Mouse (Mus musculus) Patski (cell line): ENCODE results near the gene Dnaaf3. TPM values are rescaled to one million over a fixed set of nuclear protein-coding genes. Genes with fewer than 3 reads are reported as not detected.
A peak's percentile ranks its signal among the peaks of the same experiment; 100 is the strongest.
"Not testable (repeated sequence)": the region's sequence is repeated elsewhere in the genome, so short reads cannot be mapped to it uniquely, and the experiment has no call there.

Source experiments
- ATAC-seq: fragments of 100-300 bp; one replicate; pipeline ENCODE4 v1.8.0; 2021
- CTCF ChIA-PET: fragments of 350-600 bp; sonication (Branson Sonifier 250); formaldehyde crosslinking; loops from one replicate; lab custom pipeline; 2022; ENCODE audit warnings: inconsistent platforms; lab: Charles Lee
- POLR2A ChIA-PET: fragments of 350-600 bp; sonication (Branson Sonifier 250); formaldehyde crosslinking; loops from one replicate; lab custom pipeline; 2022; ENCODE audit warnings: antibody characterized with exemption, inconsistent platforms; lab: Charles Lee
- DNase-seq: peaks from one replicate; pipeline ENCODE4 v3.0.0-alpha.2; 2011; ENCODE audit warnings: low read depth, low spot score
- H3K27me3 ChIP-seq: fragments of 371-371 bp; one replicate; pipeline ENCODE4 v1.5.1; 2021
- CTCF ChIP-seq: fragments of 100-300 bp; IDR thresholded peaks from one replicate; pipeline ENCODE4 v1.5.1; 2021
- in situ Hi-C: fragments of 300-500 bp; cut with MboI; formaldehyde crosslinking; loops from 3 replicates; pipeline ENCODE4 v1.11.1; 2018; ENCODE audit warnings: low pct_unique_long_range_greater_than_20kb, mixed read lengths
- polyA plus RNA-seq: library from polyadenylated mRNA; unstranded; gene quantifications from one replicate; pipeline ENCODE4 v1.2.3, GENCODE M21; 2021

The Dnaaf3 gene
- polyA plus RNA-seq, 1 experiment from 2014 or later: 1.9 TPM

- ATAC-seq (no peak), DNase-seq (no peak)
- TF ChIP-seq CTCF: no peak
- H3K27me3 ChIP-seq: peaks cover 26% of the 10 kb centered on the region
- ChIA-PET POLR2A (no interaction called here), CTCF (no interaction called here)
- in situ Hi-C loops: no loop called here
These were observed 9.1 kb upstream of the Dnaaf3 start for GRCm38 (mm10) chr7:4541344-4541743.

- ATAC-seq (no peak), DNase-seq (no peak)
- in situ Hi-C loops: no loop called here
- peaks cover 28% of the 10 kb centered on the region for H3K27me3 ChIP-seq
- ChIA-PET CTCF (no interaction called here), POLR2A (no interaction called here)
- no peak for TF ChIP-seq CTCF
These were observed 6.8 kb upstream of the Dnaaf3 start for GRCm38 (mm10) chr7:4539019-4539418.

DNA sequence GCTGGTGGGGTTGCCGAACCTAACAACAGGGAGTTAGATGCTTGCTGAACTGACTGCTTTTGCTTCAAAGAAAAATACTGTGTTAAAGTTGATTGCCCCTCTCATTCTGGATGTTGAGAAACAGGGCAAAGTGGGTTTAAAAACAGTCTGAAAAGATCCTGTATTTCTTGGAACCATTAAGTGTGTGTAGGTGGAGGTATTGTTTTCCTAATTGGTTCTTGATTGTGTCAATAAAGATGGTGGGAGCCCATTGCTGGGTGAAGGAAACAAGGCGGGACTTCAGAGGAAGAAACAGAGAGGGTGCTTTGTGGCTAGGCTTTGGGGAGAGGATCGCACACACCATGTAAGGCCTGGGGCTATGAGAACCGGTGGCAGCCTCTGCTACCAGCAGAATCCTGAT is 4.9 kb upstream of the Dnaaf3 start:
- ATAC-seq (no peak), DNase-seq (no peak)
- peaks cover 17% of the 10 kb centered on the region for H3K27me3 ChIP-seq
- TF ChIP-seq CTCF: no peak
- ChIA-PET CTCF (no interaction called here), POLR2A (no interaction called here)
- in situ Hi-C loops: no loop called here

DNA sequence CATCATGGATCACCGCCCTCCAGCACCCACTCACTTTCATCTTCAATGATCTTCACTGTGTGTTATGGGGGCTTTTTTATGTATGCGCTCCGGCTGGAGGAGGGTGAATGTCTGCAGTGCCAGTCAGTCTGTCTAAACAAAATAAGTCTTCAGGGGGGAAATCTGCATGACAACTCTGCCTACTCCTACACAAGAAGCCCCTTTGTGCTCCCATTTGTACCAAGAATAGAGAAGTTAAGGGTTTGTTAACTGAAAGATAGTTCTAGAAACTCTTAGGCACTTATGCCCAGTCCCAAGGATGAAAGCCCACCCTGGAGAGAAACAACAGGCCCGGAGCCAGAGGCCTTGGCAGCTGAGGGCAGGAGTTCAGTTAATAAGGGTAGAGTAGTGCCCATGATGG is 4.1 kb upstream of the Dnaaf3 start:
- POLR2A ChIA-PET: no interaction called here
- TF ChIP-seq CTCF: no peak
- H3K27me3 ChIP-seq: peaks cover 17% of the 10 kb centered on the region
- no peak for ATAC-seq
- no peak for DNase-seq
- in situ Hi-C loops: no loop called here
- CTCF ChIA-PET: no interaction called here

GRCm38 (mm10) chr7:4530166-4530565 is 2.1 kb downstream of the Dnaaf3 start:
- DNase-seq, POLR2A ChIA-PET, ATAC-seq, H3K27me3 ChIP-seq, in situ Hi-C loops: not testable (repeated sequence)
- CTCF ChIA-PET: interaction anchor here (0.7 kb wide), 1 partner anchor 14 kb away, joined by 3 read pairs; no protein-coding TSS in a partner anchor

DNA sequence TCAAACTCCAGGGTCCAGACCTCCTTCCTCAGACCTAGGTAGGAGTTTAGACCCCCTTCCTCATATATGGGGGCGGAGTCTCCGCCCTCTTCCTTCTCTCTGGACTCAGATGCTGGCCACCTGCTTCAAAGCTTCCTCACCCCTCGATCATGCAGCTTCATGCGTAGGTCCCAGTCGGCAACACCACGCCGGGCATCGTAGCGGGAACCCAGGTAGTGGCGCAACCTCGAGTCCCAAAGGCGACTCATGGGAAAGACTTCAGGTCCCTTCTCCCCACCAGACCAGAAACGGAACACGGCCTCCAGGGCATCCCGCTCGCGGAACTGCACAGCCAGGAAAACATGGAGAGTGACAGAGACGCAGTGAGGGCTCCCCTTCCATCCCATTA is 5.0 kb downstream of the Dnaaf3 start:
- ATAC-seq: no peak
- in situ Hi-C loops: no loop called here
- no peak for DNase-seq
- ChIA-PET POLR2A (no interaction called here), CTCF (no interaction called here)
- H3K27me3 ChIP-seq: no peaks in the 10 kb centered on the region
- no peak for TF ChIP-seq CTCF

GRCm38 (mm10) chr7:4526341-4527301 is 5.6 kb downstream of the Dnaaf3 start:
- POLR2A ChIA-PET: no interaction called here
- in situ Hi-C loops: no loop called here
- H3K27me3 ChIP-seq: no peaks in the 10 kb centered on the region
- ATAC-seq (no peak), DNase-seq (no peak)
- CTCF ChIA-PET: interaction anchor here (0.8 kb wide), 1 partner anchor 13 kb away, joined by 3 read pairs; no protein-coding TSS in a partner anchor
- no peak for TF ChIP-seq CTCF

DNA sequence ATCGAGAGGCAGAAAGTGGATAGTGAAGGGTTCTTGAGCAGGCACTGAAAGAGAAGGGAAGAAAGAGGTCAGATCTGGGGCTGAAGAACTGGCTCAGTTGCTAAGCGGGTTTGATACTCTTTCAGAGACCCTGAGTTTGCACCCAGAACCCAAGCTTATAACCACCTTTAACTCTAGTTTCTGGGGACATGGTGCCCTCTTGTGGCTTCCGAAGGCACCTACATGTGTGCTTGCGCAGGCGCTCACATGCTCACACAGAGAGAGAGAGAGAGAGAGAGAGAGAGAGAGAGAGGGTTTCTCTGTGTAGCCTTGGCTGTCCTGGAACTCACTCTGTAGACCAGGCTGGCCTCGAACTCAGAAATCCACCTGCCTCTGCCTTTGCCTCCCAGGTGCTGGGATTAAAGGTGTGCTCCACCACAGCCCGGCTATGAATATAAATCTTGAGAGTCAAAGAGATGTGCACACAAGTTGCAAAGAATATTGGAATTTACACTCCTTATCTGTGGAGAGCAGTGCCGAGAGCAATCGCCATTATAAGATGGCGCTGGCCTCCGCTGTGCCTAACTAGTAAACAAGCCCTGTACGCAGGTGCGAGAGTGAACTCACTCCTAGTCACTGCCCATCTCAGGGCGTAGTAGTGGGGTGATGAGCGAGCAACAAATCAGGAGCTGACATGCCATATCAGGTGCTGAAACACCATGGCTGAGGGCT is 7.9 kb downstream of the Dnaaf3 start, which contains the start of gene Tnni3:
Tnni3 (minus strand) TSS at position 18 of the 711 bp plus-strand sequence.
- CTCF ChIA-PET: interaction anchor here (0.9 to 3.4 kb wide), 8 partner anchors 8 to 91 kb away, joined by 3 to 20 read pairs (median 3); partner anchors contain the start of genes Dnaaf3 and Tnnt1
- not testable (repeated sequence) for H3K27me3 ChIP-seq

DNA sequence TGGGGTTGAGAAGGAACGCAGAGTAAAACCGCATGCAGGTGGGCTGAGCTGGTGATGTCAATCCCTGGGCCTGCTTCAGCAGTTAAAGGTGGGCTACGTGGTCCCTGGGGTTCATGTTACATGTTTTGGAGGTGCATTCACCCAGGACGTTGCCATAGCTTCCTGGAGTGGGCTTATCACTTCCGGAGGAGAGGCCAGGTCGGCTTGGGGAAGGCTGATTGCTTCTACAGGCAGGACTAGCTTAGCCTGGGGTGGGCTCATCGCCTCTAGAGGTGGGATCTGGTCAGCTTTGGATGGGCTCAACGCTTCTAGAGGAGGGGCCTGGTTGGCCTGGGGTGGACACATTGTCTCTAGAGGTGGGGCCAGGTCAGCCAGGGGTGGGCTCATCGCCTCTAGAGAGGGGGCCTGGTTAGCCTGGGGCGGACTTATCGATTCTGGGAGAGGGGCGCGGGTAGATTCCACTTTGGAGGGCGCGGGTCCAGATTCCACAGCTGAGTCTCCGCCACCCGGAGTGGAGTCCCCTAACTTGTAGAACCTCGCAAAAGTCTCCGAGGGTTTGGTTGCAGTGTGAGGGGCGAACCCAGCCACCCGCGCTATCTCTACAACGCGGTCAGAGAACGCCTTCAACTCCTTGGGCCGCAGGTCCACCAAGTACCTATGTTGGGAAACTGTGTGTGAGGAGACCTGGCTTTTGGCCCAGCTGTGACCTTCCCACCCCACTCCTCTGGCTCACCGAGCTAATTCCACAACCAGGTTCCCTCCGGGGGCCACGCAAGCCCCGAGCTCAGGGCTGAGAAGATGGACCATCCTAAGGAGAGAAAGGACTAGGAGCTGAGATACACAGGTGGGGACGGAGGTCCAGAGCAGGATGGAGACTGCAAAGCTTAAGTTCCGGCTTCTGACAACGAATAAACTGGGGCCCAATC is 8.8 kb downstream of the Dnaaf3 start:
- no peaks in the 10 kb centered on the region for H3K27me3 ChIP-seq

More for the DNA sequence above, 7.9 kb downstream of the Dnaaf3 start, which contains the start of gene Tnni3:
- in situ Hi-C loops, DNase-seq: not testable (repeated sequence)
- POLR2A ChIA-PET: interaction anchor here (0.7 kb wide), 2 partner anchors 14 to 938 kb away, joined by 3 to 4 read pairs; no protein-coding TSS in a partner anchor
- peak; percentile 71 for TF ChIP-seq CTCF
- peak; percentile 60 for ATAC-seq

More for the DNA sequence above, 8.8 kb downstream of the Dnaaf3 start:
- no peak for DNase-seq
- POLR2A ChIA-PET: interaction anchor here (0.7 kb wide), 2 partner anchors 13 to 937 kb away, joined by 3 to 4 read pairs; no protein-coding TSS in a partner anchor
- ATAC-seq: no peak
- in situ Hi-C loops: no loop called here
- TF ChIP-seq CTCF: no peak
- CTCF ChIA-PET: interaction anchor here (0.9 to 3.4 kb wide), 7 partner anchors 8 to 92 kb away, joined by 3 to 20 read pairs (median 3); partner anchors contain the start of genes Dnaaf3 and Tnnt1
